Mouse (Mus musculus) forelimb bud, embryonic 11.5 days (tissue): ENCODE measurements at regions not wholly inside any gene's neighbourhood (a gene's known extent, or its start where the extent isn't known, plus 50 kb on each side); places are given as distances from the start of the nearest gene placed in this dataset.
A peak's percentile ranks its signal among the peaks of the same experiment; 100 is the strongest.

Source experiments
- DNase-seq: peaks from one replicate; pipeline ENCODE4 v3.0.0-alpha.2; 2012; ENCODE audit warnings: low read depth, low spot score

DNA sequence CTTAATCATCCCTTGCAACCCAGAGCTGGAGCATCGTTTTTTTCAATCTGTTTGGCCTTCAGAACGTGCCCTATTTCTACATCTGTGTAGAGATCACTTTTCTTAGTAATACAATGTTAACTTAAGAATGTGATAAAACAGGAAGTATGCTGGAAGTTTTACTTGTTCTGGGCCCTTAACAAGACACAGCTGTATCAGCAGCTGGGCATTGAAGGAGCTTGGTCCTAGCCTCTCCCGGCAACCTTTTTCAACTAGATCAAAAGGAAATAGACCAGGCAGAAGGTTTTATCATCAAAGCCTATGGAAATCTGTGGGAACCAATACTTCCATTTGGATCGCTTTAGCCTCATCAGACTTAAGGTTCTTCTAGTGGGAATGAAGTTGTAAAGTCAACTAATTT is 317.9 kb downstream of the Ndfip2 start:
- DNase-seq, result peak; percentile 64

DNA sequence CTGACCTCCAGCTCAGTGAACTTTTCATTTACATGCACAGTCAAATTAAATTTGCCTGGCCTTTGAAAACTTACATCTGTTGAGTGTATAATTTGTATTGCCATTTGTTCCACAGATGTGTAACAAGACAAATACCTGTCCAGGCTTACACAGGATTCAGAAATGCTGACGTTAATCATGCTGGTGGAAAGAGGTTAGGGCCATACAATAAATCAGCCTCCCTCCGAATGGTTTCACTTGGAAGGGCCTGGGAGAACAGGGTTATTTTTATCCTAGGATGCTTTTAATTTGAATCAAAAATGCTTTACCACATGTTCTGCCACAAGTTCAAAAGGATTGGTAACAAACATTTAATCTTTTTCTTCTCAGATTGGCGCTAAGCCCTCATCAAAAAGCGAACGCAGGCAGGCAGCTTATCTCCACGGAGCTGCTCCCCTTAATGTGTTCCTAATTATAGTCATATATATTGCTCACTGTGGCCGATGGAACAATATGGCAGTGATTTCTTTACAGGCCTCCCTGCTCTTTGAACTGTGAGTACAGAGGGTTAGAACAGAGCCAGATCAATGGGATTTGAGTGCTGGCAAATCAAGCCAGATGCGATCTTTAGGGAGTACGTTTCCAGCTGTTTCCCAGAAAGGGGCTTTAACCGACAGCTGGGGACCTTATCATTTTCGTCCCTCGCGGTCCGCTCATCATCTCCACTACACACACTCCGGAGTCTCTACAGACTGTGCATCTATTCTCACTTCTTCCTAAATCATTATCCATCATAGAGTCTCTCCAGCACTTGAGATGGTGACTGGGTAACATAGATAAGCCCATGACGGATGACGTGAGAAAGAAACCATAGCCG is 313.9 kb downstream of the Ndfip2 start:
- DNase-seq, result peak; percentile 82

DNA sequence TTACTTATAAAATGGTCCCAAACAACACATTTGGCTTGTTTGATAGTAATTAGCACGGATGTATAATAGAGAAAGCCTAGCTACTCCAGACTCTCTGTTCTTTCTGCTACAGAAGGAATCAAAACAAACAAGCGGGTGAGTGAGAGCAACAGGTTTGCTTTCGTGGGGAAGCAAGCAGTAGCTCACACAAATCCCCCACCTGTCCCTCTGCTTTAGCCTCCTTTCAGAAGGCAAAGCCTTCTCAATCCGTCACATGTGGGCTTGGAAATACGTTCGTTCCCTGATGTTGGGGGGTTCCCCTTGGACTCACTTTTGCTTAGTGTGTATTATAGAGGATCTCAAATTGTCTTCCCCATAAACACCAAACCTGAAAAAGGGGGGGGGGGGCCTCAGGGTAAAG is 311.8 kb downstream of the Ndfip2 start:
- peak; percentile 30 for DNase-seq

DNA sequence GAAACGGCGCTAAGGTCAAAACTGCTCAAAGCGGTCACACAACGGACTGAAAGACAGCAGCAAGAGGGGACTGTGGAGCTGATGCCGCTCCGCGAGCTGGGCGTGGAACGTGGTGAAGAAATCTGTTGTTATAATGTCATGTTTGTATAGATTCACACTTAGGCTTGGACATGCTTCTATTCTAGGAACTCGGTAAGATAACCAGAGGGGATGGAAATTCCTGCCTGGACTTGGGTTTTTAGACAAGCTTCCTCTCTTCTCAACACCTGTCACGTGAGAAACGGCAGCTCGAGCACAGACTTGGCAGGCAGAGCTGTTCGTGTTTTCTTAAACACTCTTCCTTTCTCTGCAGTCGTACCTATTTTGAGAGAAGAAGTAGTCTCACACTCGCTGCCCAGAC is 307.5 kb downstream of the Ndfip2 start:
- DNase-seq, result no peak

DNA sequence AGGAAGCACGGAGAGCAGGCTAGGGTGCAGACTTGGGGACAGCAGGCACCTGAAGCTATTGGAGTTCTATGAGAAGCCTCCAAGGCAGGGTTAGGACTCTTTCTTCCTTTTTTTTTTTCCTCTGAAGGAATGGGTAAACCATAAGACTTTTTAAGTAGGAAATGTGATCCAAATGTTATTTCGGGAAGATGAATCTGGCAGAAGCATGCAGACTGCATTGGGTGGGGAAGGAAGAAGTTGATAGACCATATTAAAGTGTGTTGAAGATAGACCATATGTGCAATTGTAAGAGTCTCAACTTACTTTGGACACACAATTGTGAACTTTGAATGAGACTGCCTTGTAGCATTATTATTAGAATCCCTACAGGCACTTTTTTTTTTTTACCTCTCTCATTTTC is 304.5 kb downstream of the Ndfip2 start:
- no peak for DNase-seq

DNA sequence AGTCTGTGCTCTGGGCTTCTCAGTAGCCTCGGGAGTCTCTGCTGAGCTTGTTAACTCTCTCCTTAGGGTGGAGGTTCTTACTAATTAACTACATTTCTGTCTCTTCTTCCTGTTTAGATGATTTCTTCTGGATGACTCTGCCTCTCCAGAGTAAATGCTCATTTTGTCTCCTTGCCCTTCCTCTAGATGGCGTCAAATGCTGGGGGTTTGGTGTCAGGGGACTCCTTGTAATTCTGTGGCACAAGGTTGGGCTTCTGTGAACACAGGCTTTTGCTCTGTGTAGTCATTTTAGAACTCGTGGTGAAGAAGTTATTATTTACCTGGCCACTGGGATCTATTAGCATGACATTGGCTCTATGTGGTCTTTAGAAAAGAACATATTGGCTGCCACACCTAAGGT is 298.4 kb downstream of the Ndfip2 start:
- no peak for DNase-seq

DNA sequence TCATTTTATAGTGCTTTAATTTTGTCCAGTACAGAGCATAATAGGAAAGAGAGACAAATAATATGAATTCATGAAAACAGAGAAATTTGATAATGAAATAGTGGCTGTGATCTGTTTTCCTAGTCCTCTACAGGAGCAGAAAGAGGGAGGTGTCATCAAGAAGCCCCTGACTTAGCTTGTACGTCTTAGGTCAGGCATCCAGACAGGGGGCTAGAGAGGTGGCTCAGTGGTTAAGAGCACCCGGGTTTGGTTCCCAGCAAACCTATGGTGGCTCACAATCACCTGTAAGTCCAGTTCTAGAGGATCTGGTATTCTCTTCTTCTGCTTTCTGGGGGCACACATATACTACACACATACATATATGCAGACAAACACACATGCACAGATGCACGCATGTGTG is 285.7 kb downstream of the Ndfip2 start:
- DNase-seq, result no peak

DNA sequence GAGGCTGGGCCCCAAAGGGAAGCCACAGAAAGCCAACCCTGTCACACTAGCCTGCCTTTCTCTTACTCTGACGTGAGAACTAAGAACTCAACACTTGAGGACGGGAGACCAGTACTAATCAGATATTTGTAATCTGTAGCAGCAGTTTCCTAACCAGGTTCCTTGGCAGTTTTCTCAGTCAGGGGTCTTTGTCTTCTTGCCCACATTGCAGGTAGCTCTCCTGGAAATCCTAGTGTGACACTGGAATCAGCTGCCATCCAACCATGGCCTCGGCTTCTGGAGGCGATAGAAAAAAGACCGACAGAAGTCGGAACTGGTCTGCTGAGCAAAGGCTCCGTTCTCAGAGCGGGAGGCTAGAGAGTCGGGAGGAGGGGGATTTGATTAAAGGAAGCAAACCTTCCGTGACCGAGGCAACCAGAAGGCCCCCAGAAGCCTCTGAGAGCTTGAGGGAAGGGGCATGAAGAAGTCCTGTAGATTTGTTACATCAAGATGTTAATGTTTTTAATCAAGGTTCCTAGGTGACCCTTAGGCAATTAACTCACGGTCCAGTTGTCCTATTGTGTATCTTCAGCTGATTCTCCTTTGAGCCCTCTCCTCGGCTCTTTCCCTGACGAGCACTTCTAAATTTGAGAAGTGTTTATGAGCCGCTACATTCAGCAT is 284.2 kb downstream of the Ndfip2 start:
- no peak for DNase-seq

DNA sequence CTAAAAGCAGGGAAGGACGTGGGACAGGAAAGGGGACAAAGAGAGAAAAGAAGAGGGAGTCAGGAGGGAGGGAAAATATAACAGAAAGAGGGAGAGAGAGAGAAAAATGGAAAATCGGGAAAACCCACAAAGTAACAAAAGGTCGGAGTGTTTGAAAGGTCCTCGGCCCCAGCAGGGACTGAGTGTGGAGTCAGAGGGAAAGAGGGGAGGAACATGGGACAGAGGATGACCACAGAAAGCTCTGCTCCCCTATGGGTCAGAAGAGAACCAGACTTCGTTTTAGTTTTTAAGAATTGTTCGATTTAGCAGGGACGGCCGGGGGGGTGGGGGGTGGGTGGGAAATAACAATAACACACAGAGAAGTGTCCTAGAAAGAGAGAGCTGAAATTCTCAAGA is 283.7 kb downstream of the Ndfip2 start:
- no peak for DNase-seq

DNA sequence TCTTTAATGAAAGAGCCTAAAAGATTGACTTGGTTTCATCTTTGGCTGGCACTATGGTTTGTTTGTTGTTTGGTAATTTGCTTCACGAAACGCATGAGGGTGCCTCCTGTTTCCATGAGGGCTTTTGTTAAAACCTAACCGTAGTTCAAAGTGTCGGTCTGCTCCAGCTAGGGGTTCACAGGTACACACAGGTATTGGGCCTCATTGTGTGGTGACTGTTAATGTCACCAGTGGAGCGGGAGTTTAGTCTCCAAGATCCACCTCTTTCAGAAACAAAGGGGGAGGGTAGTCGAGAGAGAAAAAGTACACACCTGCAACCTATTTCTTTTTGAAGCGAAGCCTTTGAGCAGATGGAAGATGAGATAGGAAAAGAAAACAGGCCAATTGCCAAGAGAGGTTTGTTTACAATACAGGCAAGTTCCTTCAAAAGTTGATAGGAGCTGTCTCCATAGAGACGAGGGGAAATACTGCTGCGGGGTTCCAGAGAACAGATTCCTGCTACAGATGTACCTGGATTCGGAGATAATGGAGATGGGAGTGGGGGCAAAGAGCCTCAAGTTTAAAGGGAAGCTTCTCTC is 273.9 kb downstream of the Ndfip2 start:
- no peak for DNase-seq

DNA sequence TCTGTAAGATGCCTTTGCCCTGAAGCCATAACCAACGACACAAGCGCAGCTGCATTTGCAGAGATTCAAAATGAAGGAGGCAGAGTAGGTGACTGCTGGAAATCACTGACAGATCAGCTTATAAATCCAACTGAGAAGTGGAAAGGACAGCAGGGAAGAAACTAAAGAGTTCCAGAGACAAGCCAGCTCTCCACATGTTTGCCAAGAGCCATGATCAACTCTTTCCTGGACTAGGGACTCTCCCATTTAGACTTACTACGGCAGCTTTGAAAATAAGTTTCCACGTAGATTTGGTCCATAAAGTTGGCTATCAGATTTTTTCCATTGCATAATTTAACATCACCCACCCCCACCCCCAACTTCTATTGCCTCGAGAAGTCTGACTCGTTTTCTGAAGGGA is 269.7 kb downstream of the Ndfip2 start:
- DNase-seq, result no peak

DNA sequence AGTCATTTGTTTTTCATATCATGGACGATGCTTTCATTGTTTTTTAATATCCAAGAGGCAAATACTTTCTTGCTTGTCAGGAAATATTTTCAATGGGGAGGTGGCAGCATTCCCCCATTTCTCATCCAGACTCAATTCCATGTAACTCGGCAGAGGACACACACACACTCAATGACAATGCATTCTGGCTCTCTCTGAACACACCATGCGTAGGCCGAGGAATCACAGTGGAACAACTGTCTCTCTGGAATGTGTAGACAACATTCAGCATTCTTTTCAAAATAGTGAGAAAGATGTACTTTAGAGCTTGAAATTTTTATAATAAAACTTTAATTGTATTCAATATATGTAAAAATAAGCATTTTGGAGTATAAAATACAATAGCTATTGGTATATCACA is 265.5 kb downstream of the Ndfip2 start:
- no peak for DNase-seq

DNA sequence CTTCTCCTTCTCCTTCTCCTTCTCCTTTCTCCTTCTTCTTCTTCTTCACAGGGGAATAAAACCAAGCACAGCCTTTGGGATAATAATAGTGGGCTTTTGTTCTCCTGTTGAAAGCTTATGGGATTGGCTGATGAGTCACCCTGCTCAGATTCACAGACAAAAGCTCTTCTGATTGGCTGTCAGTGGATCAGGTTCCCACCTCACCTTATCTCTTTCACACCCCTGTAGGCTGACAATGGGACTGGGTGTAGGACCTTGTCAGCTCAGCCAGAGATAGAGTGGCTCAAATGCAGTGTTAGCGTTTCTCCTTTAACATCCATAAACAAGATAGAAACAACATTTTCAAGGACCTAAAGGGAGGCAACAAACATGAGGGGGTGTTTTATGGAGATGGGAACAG is 263.9 kb downstream of the Ndfip2 start:
- no peak for DNase-seq

DNA sequence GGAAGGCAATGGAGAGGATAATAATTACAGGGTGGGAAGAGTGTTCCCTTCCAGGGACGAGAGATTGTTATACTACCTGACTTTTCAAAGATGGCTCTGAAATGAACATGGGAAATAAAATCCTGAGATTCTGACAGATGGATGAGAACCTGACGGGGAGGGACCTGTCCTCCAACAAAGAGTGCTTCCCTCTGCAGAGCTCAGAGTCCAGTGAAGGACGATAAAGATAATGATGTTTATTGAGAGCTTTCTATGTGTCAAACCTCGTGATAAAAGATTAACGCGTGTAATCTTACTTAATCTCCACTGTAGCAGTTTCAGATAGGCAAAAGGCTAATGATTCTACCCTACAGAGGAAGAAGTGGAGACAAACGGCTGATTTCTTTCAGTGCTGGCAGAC is 260.3 kb downstream of the Ndfip2 start:
- no peak for DNase-seq

DNA sequence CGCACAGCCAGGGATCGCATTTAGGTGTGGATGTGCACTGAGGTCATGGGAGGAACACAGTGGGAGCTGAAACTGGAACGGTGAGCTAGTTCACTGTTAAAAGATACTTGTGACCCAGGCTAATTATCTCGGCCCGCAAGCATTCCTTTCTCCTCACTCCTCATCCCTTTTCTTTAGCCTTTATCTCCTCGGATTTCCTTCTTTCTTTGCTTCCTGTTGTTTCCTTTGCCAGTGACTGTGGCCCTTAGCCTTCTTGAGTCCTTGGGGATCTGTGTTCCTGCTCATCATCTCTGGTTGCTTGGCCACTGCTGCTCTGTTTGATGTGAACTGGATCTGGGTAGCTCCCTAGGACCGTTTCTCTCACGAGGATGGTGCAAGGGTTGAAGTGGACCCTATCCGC is 256.0 kb downstream of the Ndfip2 start:
- no peak for DNase-seq

DNA sequence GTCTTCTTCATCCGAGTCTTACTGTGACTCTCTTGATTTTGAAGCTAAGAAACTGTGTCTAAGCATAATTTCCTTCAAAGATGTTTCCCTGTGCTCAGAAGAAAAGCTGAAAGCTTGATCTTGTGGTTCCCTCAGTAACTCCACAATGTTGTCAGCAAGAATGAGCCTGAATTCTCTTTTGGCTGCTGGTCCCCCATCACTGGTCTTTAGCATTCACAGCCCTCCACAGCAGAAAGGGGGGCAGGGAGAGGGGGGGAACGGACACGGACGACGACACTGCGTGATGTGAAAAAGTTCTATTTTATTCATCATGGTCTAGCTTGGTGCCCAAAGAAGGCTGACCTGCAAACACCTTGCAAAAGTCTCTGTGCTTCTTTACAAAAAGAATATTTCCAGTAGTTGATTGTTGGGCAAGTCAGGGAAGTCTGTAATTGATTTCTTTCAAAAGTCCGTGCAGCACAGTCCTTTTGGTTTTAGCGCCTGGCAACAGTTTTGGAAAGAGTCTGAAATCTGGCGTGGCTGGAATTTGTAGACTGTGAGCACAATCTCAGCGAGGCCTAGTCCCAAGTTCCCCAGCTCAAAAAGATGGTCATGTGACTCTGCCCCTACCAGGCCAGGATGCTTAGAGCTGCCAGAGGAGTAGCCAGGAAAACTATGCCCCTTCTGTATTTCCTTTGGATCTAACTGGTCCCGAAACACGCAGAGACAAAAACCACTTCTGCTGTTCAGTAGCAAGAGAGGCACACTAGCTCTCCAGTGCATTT is 254.7 kb downstream of the Ndfip2 start:
- DNase-seq, result no peak

DNA sequence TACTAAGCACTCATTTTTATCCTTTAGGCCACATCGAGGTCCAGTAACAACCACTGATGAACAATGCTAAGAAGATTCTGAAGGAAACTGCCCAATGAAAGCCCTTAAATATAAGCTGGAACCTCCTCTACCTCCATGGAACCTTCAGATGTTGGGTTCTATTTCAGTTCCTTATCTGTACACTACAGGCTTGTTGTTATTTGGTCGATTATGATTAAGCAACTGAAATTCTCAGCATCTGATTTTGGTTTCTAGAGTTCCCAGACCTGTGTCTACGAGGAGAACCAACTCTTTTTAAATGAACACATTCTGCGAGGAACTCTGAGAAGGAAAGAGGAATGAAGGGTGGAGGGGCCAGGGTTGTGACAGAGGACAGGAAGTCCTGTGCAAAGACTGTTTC is 253.5 kb downstream of the Ndfip2 start:
- no peak for DNase-seq

DNA sequence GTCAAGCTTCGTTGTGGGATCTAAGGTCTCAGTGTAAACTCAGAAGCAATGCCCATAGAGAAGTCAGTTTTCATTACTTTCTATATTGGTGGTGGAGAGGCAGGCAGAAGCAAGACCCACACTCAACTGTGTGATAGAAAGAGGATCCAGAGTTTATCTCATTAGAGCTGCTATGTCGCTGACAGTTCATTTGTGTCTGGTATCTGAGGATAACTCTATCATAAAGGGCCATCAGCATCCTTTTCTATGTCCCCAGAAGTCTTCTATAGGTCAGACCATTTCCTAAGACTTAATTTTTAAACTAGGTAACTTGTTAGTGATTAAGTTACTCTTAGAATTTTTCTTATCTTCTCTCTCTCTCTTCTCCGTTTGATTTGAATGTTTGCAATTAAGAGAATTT is 252.8 kb downstream of the Ndfip2 start:
- DNase-seq, result no peak

DNA sequence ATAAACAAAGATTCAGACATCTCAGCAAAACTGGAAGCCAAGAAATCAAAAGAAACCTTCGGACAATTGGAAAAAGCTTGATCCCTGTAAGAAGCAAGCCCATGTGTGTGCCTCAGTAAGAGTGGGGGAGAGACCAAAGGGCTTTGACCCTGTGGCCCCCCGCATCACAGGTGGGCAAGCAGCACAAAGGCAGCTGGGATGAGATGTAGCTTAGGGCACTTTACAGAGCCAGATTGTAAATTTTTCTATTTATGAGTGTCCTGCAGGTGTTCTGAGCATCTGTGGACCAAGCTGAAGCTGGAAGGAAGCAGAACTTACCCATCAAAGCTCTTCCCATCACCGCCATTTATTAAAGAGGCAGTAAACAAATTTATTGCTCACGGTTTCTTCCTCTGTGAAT is 246.9 kb downstream of the Ndfip2 start:
- peak; percentile 76 for DNase-seq

DNA sequence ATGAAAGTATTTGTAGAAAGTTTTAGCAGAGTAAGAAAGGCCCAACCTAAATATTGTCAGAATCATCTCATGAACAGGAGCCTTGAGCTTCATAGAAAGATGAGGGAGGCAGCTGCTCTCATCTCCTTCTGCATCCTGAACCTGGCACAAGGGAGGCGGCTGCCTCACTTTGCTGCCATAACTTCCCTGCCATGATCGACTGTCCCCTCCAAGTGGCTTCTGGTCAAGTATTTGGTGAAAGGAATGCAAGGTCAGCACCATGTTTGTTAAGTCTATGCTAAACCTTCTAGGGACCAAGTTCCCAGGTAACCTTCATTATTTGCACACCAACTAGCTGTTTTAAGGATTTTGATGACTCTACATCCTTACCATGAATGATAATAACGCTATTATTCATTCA is 246.0 kb downstream of the Ndfip2 start:
- DNase-seq, result no peak

DNA sequence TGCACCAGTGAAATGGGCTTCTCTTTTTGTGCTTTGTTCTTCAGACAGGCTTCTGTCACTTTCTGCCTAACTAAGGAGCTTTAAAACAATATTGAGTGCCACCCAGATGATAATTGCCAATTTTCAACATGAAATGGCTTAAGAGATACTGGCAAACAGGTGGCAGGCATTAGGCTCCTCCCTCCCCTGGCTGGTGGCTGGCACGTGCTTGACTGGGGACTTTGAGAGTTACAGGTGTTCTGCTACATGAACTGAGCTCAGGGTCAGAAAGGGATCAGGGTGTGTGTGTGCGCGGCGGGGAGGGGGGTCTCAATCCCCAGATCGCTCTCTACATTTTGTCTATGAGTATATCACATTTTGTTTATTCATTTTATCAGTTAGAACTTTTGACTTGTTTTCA is 245.4 kb downstream of the Ndfip2 start:
- DNase-seq, result no peak

DNA sequence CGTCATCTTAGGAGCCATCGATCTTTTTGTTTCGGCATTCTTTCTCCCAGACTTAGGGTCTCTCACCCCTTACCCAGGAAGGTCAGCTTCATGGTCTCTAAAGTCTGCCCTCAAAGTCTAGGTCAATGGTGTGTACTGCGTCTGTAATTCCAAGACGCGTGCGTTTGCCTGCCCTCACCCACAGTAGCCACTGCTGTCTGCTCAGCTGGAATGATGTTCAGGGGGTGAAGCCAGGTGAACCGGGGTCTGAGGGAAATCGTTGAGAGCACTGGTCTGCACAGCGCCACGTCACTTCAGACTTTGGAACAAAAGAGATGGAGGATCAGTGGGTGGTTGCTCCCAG is 244.2 kb downstream of the Ndfip2 start:
- DNase-seq, result no peak
